Mouse (Mus musculus) activated CD4-positive, CD25-positive, alpha-beta regulatory T cell, adult 4 months (primary cell): Measurements from ENCODE around the gene Acot3. TPM values are rescaled to one million over a fixed set of nuclear protein-coding genes. Genes with fewer than 3 reads are reported as not detected.

Source experiments
- ATAC-seq: one replicate; pipeline ENCODE4 v1.8.0; 2017
- polyA plus RNA-seq, 2 experiments: library from polyadenylated mRNA; unstranded; fragments of 100-300 nt; shearing (Covaris generic); gene quantifications; one replicate each; pipeline ENCODE4 v1.2.1; 2017

Acot3 gene
- polyA plus RNA-seq, 2 experiments from 2014 or later = not detected

GRCm38 (mm10) chr12:84107012-84107411 lies 55.1 kb downstream of the Acot3 start:
- ATAC-seq = no peak

GRCm38 (mm10) chr12:84107692-84108091 lies 55.7 kb downstream of the Acot3 start:
- ATAC-seq = no peak

GRCm38 (mm10) chr12:84109924-84110323 lies 58.0 kb downstream of the Acot3 start:
- ATAC-seq = no peak

Other genes with a start within 250 kb of the Acot3 start
- 10 to 100 TPM; 27.8 to 34.9 TPM for gene Numb, start 130.2 kb upstream of the Acot3 start, polyA plus RNA-seq
- 1 to 10 TPM; 1.2 to 2.0 TPM for gene Riox1, start 101.5 kb upstream of the Acot3 start, polyA plus RNA-seq
- gene Heatr4, start 67.3 kb upstream of the Acot3 start, polyA plus RNA-seq = not detected
- 10 to 100 TPM; 24.2 to 34.4 TPM for gene Acot2, start 64.3 kb upstream of the Acot3 start, polyA plus RNA-seq
- gene Acot1, start 42.7 kb upstream of the Acot3 start, polyA plus RNA-seq = not detected
- gene Acot4, start 13.8 kb upstream of the Acot3 start, polyA plus RNA-seq = not detected
- gene Gm49366, start 13.2 kb upstream of the Acot3 start, polyA plus RNA-seq = not detected
- not detected for gene Acot5, start 17.2 kb downstream of the Acot3 start, polyA plus RNA-seq
- under 1 TPM; 0.61 to 0.89 TPM for gene Acot6, start 48.5 kb downstream of the Acot3 start, polyA plus RNA-seq
- under 1 TPM in 1 of 2 experiments, not detected in 1; 0.81 TPM for gene Dnal1, start 62.2 kb downstream of the Acot3 start, polyA plus RNA-seq
- gene Pnma1, start 96.3 kb downstream of the Acot3 start, polyA plus RNA-seq = not detected
- 1 to 10 TPM; 6.8 to 7.1 TPM for gene Elmsan1, start 166.7 kb downstream of the Acot3 start, polyA plus RNA-seq
- gene Ptgr2, start 233.1 kb downstream of the Acot3 start, polyA plus RNA-seq = 10 to 100 TPM; 41.0 to 42.5 TPM